18 mouse cellular contexts compared by ENCODE assay signal in genomic region chr5:105990777-105991176, GRCm38 (mm10).
"Had no signal": no experiment of that assay in that cellular context is flagged by ENCODE, and none has a peak within 500 bp of the region (broad histone marks: within the 10 kb centered on the region; RNA-seq: fewer than 3 reads in every experiment).

No protein-coding gene starts in this region.

- H3K27me3 ChIP-seq: kidney, embryonic 15.5 days; limb, embryonic 12.5 days had no signal

- ATAC-seq: liver, postnatal 0 days; midbrain, embryonic 13.5 days; midbrain, embryonic 16.5 days had no signal

- H3K4me3 ChIP-seq: kidney, embryonic 15.5 days; limb, embryonic 12.5 days; limb, embryonic 15.5 days; lung, embryonic 15.5 days; midbrain, embryonic 10.5 days; midbrain, embryonic 13.5 days had no signal

- H3K36me3 ChIP-seq: kidney, embryonic 15.5 days; limb, embryonic 12.5 days; limb, embryonic 15.5 days; lung, embryonic 15.5 days; midbrain, embryonic 10.5 days; midbrain, embryonic 13.5 days had no signal

- H3K4me1 ChIP-seq: kidney, embryonic 15.5 days; limb, embryonic 12.5 days; limb, embryonic 15.5 days; lung, embryonic 15.5 days; midbrain, embryonic 10.5 days had no signal

- DNase-seq: kidney, adult 11 months; kidney, adult 8-10 months; kidney, postnatal 10 days; kidney, postnatal 36 days; layer of hippocampus, postnatal 36 days; left cerebral cortex, postnatal 4 days; liver, postnatal 0 days; lung, postnatal 10 days; lung, postnatal 36 days; thymus, adult 18-20 months; thymus, postnatal 36 days had no signal

- H3K9me3 ChIP-seq: kidney, embryonic 15.5 days; limb, embryonic 12.5 days; limb, embryonic 15.5 days; lung, embryonic 15.5 days; midbrain, embryonic 10.5 days; midbrain, embryonic 13.5 days had no signal
